Mouse (Mus musculus) lung, postnatal 0 days (tissue): ENCODE measurements at regions not wholly inside any gene's neighbourhood (a gene's known extent, or its start where the extent isn't known, plus 50 kb on each side); places are given as distances from the start of the nearest gene placed in this dataset.

Source experiments
- ATAC-seq: fragments of 200-750 bp; cut with Nextera tagmentation; 2 replicates; pipeline ENCODE4 v1.8.0; 2017; ENCODE audit warnings: moderate library complexity
- DNase-seq: peaks from one replicate; pipeline ENCODE4 v3.0.0-alpha.2; 2016; ENCODE audit warnings: low spot score
- H3K27ac ChIP-seq: fragments of 300-500 bp; sonication (generic); 2 replicates; pipeline ENCODE4 v1.5.1; 2014; ENCODE audit warnings: antibody characterized with exemption, mild to moderate bottlenecking, low read length, mixed read lengths
- H3K27me3 ChIP-seq: fragments of 300-500 bp; sonication (generic); replicated peaks from 2 replicates; pipeline ENCODE4 v1.6.1; 2014; ENCODE audit warnings: low read length, mixed read lengths; ENCODE audit not compliant: insufficient read depth
- H3K36me3 ChIP-seq: fragments of 300-500 bp; sonication (generic); 2 replicates; pipeline ENCODE4 v1.6.1; 2014; ENCODE audit warnings: low read length, mixed read lengths; ENCODE audit not compliant: insufficient read depth
- H3K4me1 ChIP-seq: fragments of 300-500 bp; sonication (generic); 2 replicates; pipeline ENCODE4 v1.6.1; 2014; ENCODE audit warnings: antibody characterized with exemption, low read depth, low read length, mixed read lengths; ENCODE audit not compliant: insufficient read depth
- H3K4me2 ChIP-seq: fragments of 300-500 bp; sonication (generic); replicated peaks from 2 replicates; pipeline ENCODE4 v1.6.1; 2014; ENCODE audit warnings: low read depth, mild to moderate bottlenecking, low read length, moderate library complexity, mixed read lengths
- H3K4me3 ChIP-seq: fragments of 300-500 bp; sonication (generic); 2 replicates; pipeline ENCODE4 v1.5.1; 2014; ENCODE audit warnings: low read depth, low read length
- H3K9ac ChIP-seq: fragments of 300-500 bp; sonication (generic); replicated peaks from 2 replicates; pipeline ENCODE4 v1.6.1; 2014; ENCODE audit warnings: low read depth, mild to moderate bottlenecking
- H3K9me3 ChIP-seq: fragments of 300-500 bp; sonication (generic); 2 replicates; pipeline ENCODE4 v1.6.1; 2016; ENCODE audit warnings: low read length, mixed read lengths
- CTCF ChIP-seq: IDR thresholded peaks from 2 replicates; pipeline ENCODE4 v1.5.1; 2016; ENCODE audit warnings: antibody characterized with exemption, mild to moderate bottlenecking
- EP300 ChIP-seq: IDR thresholded peaks from 2 replicates; pipeline ENCODE4 v1.6.1; 2016; ENCODE audit warnings: antibody characterized with exemption, mild to moderate bottlenecking, control low read depth
- WGBS: fragments of 180-500 bp; shearing (Covaris S2); extraction: QIAGEN DNeasy Blood & Tissue Kit; methylation state at CpG from one replicate; pipeline ENCODE4 v1.1.7; 2014; 5-methylcytosine and 5-hydroxymethylcytosine counted together

- H3K27me3 ChIP-seq, result no peaks in the 10 kb centered on the region; the same call in 1 of the 2 replicates
- H3K4me1 ChIP-seq, result no peaks in the 10 kb centered on the region; the same call in 1 of the 2 replicates
- DNase-seq (no peak), ATAC-seq (no peak)
- no peak overlapping the region for H3K4me2 ChIP-seq
- TF ChIP-seq CTCF, result no peak
- TF ChIP-seq EP300, result no peak
- H3K9ac ChIP-seq, result no peak overlapping the region
- no peak overlapping the region for H3K27ac ChIP-seq
- no peaks in the 10 kb centered on the region for H3K9me3 ChIP-seq
- H3K4me3 ChIP-seq, result no peak overlapping the region
- no peaks in the 10 kb centered on the region for H3K36me3 ChIP-seq
- WGBS, result 71% methylated on average over 12 of the region's 12 CpGs
Measured at GRCm38 (mm10) chrX:99602268-99602885, 131.3 kb upstream of the Pja1 start.

- H3K36me3 ChIP-seq, result no peaks in the 10 kb centered on the region
- 67% methylated on average over 6 of the region's 6 CpGs for WGBS
- no peak overlapping the region for H3K27ac ChIP-seq
- H3K4me3 ChIP-seq, result no peak overlapping the region
- ATAC-seq (no peak), DNase-seq (no peak)
- H3K27me3 ChIP-seq, result no peaks in the 10 kb centered on the region; the same call in 1 of the 2 replicates
- TF ChIP-seq CTCF, result no peak
- no peak for TF ChIP-seq EP300
- no peak overlapping the region for H3K9ac ChIP-seq
- H3K4me2 ChIP-seq, result no peak overlapping the region
- no peaks in the 10 kb centered on the region for H3K9me3 ChIP-seq
- H3K4me1 ChIP-seq, result no peaks in the 10 kb centered on the region; the same call in 1 of the 2 replicates
Measured at GRCm38 (mm10) chrX:99595493-99595892, 124.4 kb upstream of the Pja1 start.

GRCm38 (mm10) chrX:99593872-99594487, 122.9 kb upstream of the Pja1 start:
- Histone ChIP-seq H3K27ac (no peak overlapping the region), H3K27me3 (no peaks in the 10 kb centered on the region; the same call in 1 of the 2 replicates), H3K9me3 (no peaks in the 10 kb centered on the region), H3K9ac (no peak overlapping the region), H3K4me3 (no peak overlapping the region), H3K4me1 (no peaks in the 10 kb centered on the region; the same call in 1 of the 2 replicates), H3K36me3 (no peaks in the 10 kb centered on the region), H3K4me2 (0 out of 2 replicates have a peak overlapping the region, but pooled peaks have one; percentile 11)
- no peak for TF ChIP-seq EP300
- no peak for TF ChIP-seq CTCF
- DNase-seq (no peak), ATAC-seq (no peak)
- 29% methylated on average over 19 of the region's 28 CpGs for WGBS

GRCm38 (mm10) chrX:99592980-99593379, 121.9 kb upstream of the Pja1 start:
- DNase-seq (no peak), ATAC-seq (no peak)
- no peaks in the 10 kb centered on the region; the same call in 1 of the 2 replicates for H3K4me1 ChIP-seq
- no peak overlapping the region for H3K4me2 ChIP-seq
- no peaks in the 10 kb centered on the region for H3K9me3 ChIP-seq
- no peak overlapping the region for H3K9ac ChIP-seq
- no peak overlapping the region for H3K4me3 ChIP-seq
- H3K27ac ChIP-seq, result no peak overlapping the region
- H3K36me3 ChIP-seq, result no peaks in the 10 kb centered on the region
- TF ChIP-seq CTCF (no peak), EP300 (no peak)
- WGBS, result 60% methylated on average over 11 of the region's 11 CpGs
- no peaks in the 10 kb centered on the region; the same call in 1 of the 2 replicates for H3K27me3 ChIP-seq

- no peaks in the 10 kb centered on the region for H3K9me3 ChIP-seq
- no peak overlapping the region for H3K4me3 ChIP-seq
- DNase-seq, result no peak
- H3K27ac ChIP-seq, result no peak overlapping the region
- no peaks in the 10 kb centered on the region for H3K27me3 ChIP-seq
- no peak overlapping the region for H3K4me2 ChIP-seq
- 50% methylated on average over 2 of the region's 2 CpGs for WGBS
- ATAC-seq, result no peak
- H3K36me3 ChIP-seq, result no peaks in the 10 kb centered on the region
- TF ChIP-seq CTCF (no peak), EP300 (no peak)
- H3K9ac ChIP-seq, result no peak overlapping the region
- no peaks in the 10 kb centered on the region for H3K4me1 ChIP-seq
Measured at GRCm38 (mm10) chrX:99587284-99587683, 116.2 kb upstream of the Pja1 start.

- TF ChIP-seq CTCF, result no peak
- H3K9ac ChIP-seq, result no peak overlapping the region
- no peaks in the 10 kb centered on the region for H3K4me1 ChIP-seq
- H3K9me3 ChIP-seq, result no peaks in the 10 kb centered on the region
- DNase-seq (no peak), ATAC-seq (no peak)
- no peak overlapping the region for H3K4me2 ChIP-seq
- no peak overlapping the region for H3K4me3 ChIP-seq
- no peaks in the 10 kb centered on the region for H3K27me3 ChIP-seq
- no peaks in the 10 kb centered on the region for H3K36me3 ChIP-seq
- WGBS, result 63% methylated on average over 11 of the region's 11 CpGs
- no peak overlapping the region for H3K27ac ChIP-seq
Measured at GRCm38 (mm10) chrX:99586282-99586681, 115.2 kb upstream of the Pja1 start.
